Mouse (Mus musculus) hindbrain, embryonic 14.5 days (tissue): ENCODE measurements around the gene Smoc1. TPM values are rescaled to one million over a fixed set of nuclear protein-coding genes. Genes with fewer than 3 reads are reported as not detected.

Source experiments
- ATAC-seq: fragments of 200-750 bp; cut with Nextera tagmentation; 2 replicates; pipeline ENCODE4 v1.8.0; 2017; ENCODE audit warnings: moderate number of reproducible peaks, mild to moderate bottlenecking, moderate TSS enrichment, moderate library complexity; ENCODE audit not compliant: low FRiP score
- DNase-seq: peaks from one replicate; pipeline ENCODE4 v3.0.0-alpha.2; 2015; ENCODE audit warnings: low spot score
- H3K27ac ChIP-seq: fragments of 300-500 bp; sonication (generic); 2 replicates; pipeline ENCODE4 v1.5.1; 2014; ENCODE audit warnings: mild to moderate bottlenecking, moderate library complexity
- H3K27me3 ChIP-seq: fragments of 300-500 bp; sonication (generic); 2 replicates; pipeline ENCODE4 v1.6.1; 2014; ENCODE audit warnings: mild to moderate bottlenecking, low read length, mixed read lengths; ENCODE audit not compliant: control insufficient read depth, insufficient read depth
- H3K36me3 ChIP-seq: fragments of 300-500 bp; sonication (generic); replicated peaks from 2 replicates; pipeline ENCODE4 v1.6.1; 2014; ENCODE audit not compliant: control insufficient read depth, insufficient read depth
- H3K4me1 ChIP-seq: fragments of 300-500 bp; sonication (generic); replicated peaks from 2 replicates; pipeline ENCODE4 v1.6.1; 2014; ENCODE audit warnings: antibody characterized with exemption, low read length, mixed read lengths; ENCODE audit not compliant: control insufficient read depth, insufficient read depth
- H3K4me2 ChIP-seq: fragments of 300-500 bp; sonication (generic); replicated peaks from 2 replicates; pipeline ENCODE4 v1.6.1; 2014; ENCODE audit warnings: mild to moderate bottlenecking, moderate library complexity
- H3K4me3 ChIP-seq: fragments of 300-500 bp; sonication (generic); replicated peaks from 2 replicates; pipeline ENCODE4 v1.5.1; 2014; ENCODE audit warnings: mild to moderate bottlenecking, low read length
- H3K9ac ChIP-seq: fragments of 300-500 bp; sonication (generic); 2 replicates; pipeline ENCODE4 v1.6.1; 2014
- H3K9me3 ChIP-seq: fragments of 300-500 bp; sonication (generic); 2 replicates; pipeline ENCODE4 v1.6.1; 2016; ENCODE audit warnings: low read length; ENCODE audit not compliant: control insufficient read depth
- WGBS: fragments of 180-500 bp; shearing (Covaris S2); extraction: QIAGEN DNeasy Blood & Tissue Kit; methylation state at CpG from one replicate; pipeline ENCODE4 v1.1.7; 2014; 5-methylcytosine and 5-hydroxymethylcytosine counted together
- polyA plus RNA-seq: library from polyadenylated mRNA; unstranded; fragments of >200 nt; fragmentation: Nextera tagmentation; extraction: Ambion mirVana; gene quantifications from 2 replicates; pipeline ENCODE4 v1.2.1, GENCODE M21; 2014

The Smoc1 gene
- polyA plus RNA-seq, 1 experiment from 2014 or later: 23.8 TPM

DNA sequence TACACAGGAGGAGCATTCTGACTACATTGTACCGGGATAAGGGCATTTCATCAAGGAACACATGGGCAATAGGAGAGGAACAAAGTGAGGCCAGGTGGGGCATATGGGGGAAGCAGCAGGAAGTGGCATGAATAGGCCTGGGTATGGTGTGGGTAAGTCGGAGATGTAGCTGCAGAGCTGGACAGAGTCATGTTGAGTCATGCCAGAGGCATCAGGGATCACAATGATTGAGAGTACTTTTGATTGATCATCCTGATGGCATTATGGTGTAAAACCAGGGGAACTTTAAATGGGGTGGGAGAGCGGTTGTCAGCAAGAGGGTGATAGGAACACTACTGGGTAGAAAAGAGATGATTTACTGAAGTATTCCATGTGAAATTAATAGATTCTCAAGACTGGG, 146.4 kb downstream of the Smoc1 start:
- Histone ChIP-seq H3K4me3 (no peak overlapping the region), H3K36me3 (no peaks in the 10 kb centered on the region), H3K27ac (no peak overlapping the region), H3K27me3 (no peaks in the 10 kb centered on the region), H3K4me2 (no peak overlapping the region), H3K4me1 (0 out of 2 replicates have a peak, but pooled peaks cover 3% of the 10 kb centered on the region), H3K9me3 (no peaks in the 10 kb centered on the region), H3K9ac (no peak overlapping the region)
- ATAC-seq (no peak), DNase-seq (no peak)
- WGBS: 93% methylated on average over 3 of the region's 3 CpGs

DNA sequence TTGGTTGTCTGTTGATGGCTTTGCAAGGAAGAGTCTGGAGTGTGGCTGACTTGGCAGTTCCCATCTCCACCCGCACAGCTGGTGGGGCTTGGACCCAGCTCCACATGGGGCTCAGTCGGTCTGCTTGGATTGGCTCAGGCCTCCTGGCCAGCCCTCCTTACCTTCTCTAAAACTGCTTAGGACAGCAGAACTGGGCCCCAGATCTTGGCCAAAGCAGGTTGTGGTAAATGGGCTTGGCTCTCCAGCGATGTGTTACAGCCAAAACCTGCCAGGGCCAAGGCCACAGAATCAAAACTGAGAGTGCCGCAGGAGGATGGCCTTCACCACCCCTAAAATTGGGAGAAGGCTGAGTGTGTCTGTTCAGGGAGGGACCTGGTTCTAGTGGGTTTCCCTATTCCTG, 147.3 kb downstream of the Smoc1 start:
- H3K9ac ChIP-seq: no peak overlapping the region
- H3K36me3 ChIP-seq: no peaks in the 10 kb centered on the region
- H3K4me2 ChIP-seq: no peak overlapping the region
- 95% methylated on average over 4 of the region's 4 CpGs for WGBS
- no peak for DNase-seq
- H3K9me3 ChIP-seq: no peaks in the 10 kb centered on the region
- no peak overlapping the region for H3K27ac ChIP-seq
- no peaks in the 10 kb centered on the region for H3K27me3 ChIP-seq
- no peak for ATAC-seq
- 0 out of 2 replicates have a peak, but pooled peaks cover 3% of the 10 kb centered on the region for H3K4me1 ChIP-seq
- H3K4me3 ChIP-seq: no peak overlapping the region

DNA sequence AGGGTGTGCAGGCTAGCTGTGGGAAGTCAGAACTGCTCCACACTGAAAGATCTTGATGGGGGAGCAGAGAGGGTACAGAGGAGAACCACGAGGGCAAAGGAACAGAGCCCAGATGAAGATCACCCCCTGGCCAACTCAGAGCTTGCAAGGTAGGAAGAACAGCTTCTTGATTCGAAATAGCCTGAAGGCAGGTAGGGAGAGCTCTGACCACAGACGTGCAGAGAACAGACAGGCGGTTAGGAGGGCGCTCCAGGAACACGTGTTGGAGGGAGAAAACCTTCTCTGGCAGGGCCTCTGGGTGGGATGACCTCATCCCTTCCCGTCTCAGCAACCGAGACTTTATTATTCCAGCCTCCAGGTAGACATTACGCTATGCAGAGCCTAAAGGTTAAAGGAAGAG, 148.6 kb downstream of the Smoc1 start:
- H3K4me2 ChIP-seq: no peak overlapping the region
- ATAC-seq: no peak
- H3K36me3 ChIP-seq: no peaks in the 10 kb centered on the region
- no peaks in the 10 kb centered on the region for H3K27me3 ChIP-seq
- 0 out of 2 replicates have a peak, but pooled peaks cover 3% of the 10 kb centered on the region for H3K4me1 ChIP-seq
- no peak overlapping the region for H3K27ac ChIP-seq
- whole genome bisulfite sequencing: 69% methylated on average over 9 of the region's 9 CpGs
- H3K4me3 ChIP-seq: no peak overlapping the region
- H3K9ac ChIP-seq: no peak overlapping the region
- H3K9me3 ChIP-seq: no peaks in the 10 kb centered on the region
- no peak for DNase-seq

DNA sequence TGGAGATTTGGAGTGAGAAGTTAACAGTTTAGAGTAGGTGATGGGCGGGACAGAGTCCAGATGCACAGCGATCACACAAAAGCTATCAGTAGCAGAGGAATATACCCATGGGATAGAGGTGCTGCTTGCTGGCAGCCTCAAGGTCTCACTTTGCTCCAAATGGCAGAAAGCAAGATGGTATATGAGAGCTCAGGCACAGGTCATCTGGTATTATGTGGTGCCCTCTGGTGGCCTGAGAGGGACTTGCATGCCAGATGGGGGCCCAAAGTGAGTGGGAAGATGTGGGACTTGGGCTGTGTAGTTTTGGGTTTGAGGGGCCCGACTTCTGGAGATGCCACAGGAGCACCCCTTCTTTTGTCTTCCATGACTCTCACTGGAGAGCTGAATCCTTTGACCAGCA, 155.5 kb downstream of the Smoc1 start:
- H3K4me3 ChIP-seq: no peak overlapping the region
- no peaks in the 10 kb centered on the region for H3K9me3 ChIP-seq
- no peak overlapping the region for H3K4me2 ChIP-seq
- ATAC-seq (0 out of 2 replicates have a peak, but pooled peaks have one; percentile 40), DNase-seq (peak; percentile 72)
- no peaks in the 10 kb centered on the region for H3K36me3 ChIP-seq
- no peak overlapping the region for H3K27ac ChIP-seq
- H3K9ac ChIP-seq: no peak overlapping the region
- no peaks in the 10 kb centered on the region for H3K4me1 ChIP-seq
- WGBS: 60% methylated on average over 3 of the region's 3 CpGs
- no peaks in the 10 kb centered on the region for H3K27me3 ChIP-seq

DNA sequence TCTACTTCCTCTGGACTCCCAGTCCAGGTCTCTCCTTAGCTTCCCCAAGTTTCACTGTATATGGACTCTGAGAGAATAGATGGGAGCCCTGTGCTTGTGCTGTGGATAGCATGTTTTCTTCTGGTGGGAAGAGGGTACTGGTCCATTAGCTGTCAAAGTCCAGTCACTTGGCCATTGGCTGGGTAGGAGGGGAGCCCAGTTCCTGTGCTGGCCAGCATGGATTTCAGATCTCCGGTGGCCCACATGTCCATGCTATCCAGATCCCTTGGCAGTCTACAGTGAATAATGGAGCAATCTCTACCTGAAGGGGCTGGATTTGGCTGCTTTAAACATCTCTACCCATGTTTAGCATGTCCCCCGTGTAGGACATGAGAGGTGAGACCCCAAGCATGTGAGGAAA, 158.4 kb downstream of the Smoc1 start:
- Histone ChIP-seq H3K9me3 (no peaks in the 10 kb centered on the region), H3K4me2 (no peak overlapping the region), H3K36me3 (no peaks in the 10 kb centered on the region), H3K27me3 (no peaks in the 10 kb centered on the region), H3K4me3 (no peak overlapping the region), H3K4me1 (no peaks in the 10 kb centered on the region), H3K9ac (no peak overlapping the region), H3K27ac (no peak overlapping the region)
- no peak for DNase-seq
- ATAC-seq: no peak
- WGBS: 83% methylated on average over 2 of the region's 2 CpGs

DNA sequence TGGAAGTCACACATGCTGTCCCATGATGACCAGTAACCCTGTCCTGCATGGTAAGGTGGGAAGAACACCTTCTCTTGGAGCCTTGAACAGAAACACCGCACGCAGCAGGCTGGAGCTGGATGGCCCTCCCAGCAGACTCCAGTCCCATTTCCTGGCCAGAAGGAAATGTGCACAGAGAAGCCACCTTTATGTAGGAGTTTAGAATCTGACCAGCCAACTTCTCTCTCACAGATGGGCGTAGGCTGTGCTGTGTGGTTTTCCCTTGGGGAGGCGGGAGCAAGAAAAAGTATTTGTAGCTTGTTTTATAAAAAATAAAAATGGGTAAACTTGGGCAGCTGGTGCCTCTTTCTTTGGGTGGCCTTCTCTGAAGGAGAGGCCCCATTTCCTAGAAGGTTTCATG, 159.5 kb downstream of the Smoc1 start:
- 95% methylated on average over 4 of the region's 4 CpGs for WGBS

DNA sequence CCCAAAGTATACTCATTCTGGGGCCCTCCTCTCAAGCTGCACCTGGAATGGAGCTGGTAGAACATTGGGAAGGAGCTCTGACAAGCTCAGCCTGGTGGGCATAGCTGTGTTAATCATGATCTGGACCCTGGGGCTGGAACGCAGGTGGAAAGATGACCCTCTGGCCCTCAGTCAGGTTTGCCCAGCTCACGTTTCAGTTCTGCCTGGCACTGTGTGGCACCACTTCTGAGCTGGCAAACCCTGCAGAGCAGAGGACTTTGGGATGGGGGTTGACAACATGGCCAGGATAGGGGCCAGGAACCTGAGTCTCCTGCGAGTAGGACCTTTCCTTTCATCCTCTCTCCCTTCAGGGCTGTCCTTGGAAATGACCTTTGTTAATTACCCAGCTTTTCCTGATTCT, 160.1 kb downstream of the Smoc1 start:
- DNase-seq: no peak
- H3K4me2 ChIP-seq: no peak overlapping the region
- H3K4me3 ChIP-seq: no peak overlapping the region
- 91% methylated on average over 3 of the region's 3 CpGs for WGBS
- no peaks in the 10 kb centered on the region for H3K36me3 ChIP-seq
- no peaks in the 10 kb centered on the region for H3K4me1 ChIP-seq
- no peak overlapping the region for H3K27ac ChIP-seq
- H3K9ac ChIP-seq: no peak overlapping the region
- H3K27me3 ChIP-seq: no peaks in the 10 kb centered on the region
- no peak for ATAC-seq
- no peaks in the 10 kb centered on the region for H3K9me3 ChIP-seq

More for the DNA sequence above, 159.5 kb downstream of the Smoc1 start:
- ATAC-seq (no peak), DNase-seq (no peak)
- Histone ChIP-seq H3K27me3 (no peaks in the 10 kb centered on the region), H3K9me3 (no peaks in the 10 kb centered on the region), H3K4me2 (no peak overlapping the region), H3K36me3 (no peaks in the 10 kb centered on the region), H3K4me1 (no peaks in the 10 kb centered on the region), H3K9ac (no peak overlapping the region), H3K27ac (no peak overlapping the region), H3K4me3 (no peak overlapping the region)

DNA sequence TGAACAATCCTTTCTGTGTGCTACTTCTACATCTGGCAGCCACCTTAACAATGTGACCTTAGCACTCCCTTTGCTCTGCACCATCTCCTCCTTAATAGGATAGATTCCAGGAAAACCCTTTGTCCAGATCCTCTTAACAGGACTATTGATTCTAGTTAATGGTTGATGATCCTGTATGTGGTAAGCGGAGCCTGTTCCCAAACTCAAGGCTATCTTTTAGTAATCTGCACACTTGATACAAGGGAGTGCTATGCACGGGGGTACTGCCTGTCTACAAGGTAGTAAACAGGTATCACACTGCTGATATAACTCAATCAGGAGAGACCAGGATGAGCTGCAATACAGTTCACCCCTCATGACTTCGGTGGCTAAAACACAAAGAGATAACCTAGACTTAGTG, 161.8 kb downstream of the Smoc1 start:
- Histone ChIP-seq H3K27ac (no peak overlapping the region), H3K9ac (no peak overlapping the region), H3K4me3 (no peak overlapping the region), H3K9me3 (no peaks in the 10 kb centered on the region), H3K27me3 (no peaks in the 10 kb centered on the region), H3K36me3 (no peaks in the 10 kb centered on the region), H3K4me2 (no peak overlapping the region), H3K4me1 (no peaks in the 10 kb centered on the region)
- DNase-seq (no peak), ATAC-seq (no peak)
- WGBS: 82% methylated on average over 3 of the region's 3 CpGs

DNA sequence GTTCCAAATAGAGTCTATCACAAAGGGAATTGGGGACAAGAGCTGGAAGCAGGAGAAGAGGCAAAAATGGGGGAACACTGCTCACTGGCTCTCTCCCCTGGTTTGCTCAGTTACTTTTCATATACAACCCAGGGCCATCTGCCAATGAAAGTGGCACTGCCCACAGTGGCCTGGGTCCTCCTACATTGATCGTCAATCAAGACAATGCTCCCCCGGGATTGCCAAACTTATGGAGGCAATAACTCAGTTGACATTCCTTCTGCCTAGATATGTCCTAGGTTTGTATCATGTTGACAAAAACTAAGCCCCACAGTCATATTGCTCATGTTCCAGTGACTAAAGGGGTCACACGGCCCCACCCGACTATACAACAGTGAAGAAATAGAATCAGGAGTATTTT, 162.4 kb downstream of the Smoc1 start:
- no peak for ATAC-seq
- DNase-seq: no peak
- Histone ChIP-seq H3K4me1 (no peaks in the 10 kb centered on the region), H3K27ac (no peak overlapping the region), H3K4me3 (no peak overlapping the region), H3K36me3 (no peaks in the 10 kb centered on the region), H3K27me3 (no peaks in the 10 kb centered on the region), H3K9ac (no peak overlapping the region), H3K4me2 (no peak overlapping the region), H3K9me3 (no peaks in the 10 kb centered on the region)
- 92% methylated on average over 4 of the region's 4 CpGs for WGBS

DNA sequence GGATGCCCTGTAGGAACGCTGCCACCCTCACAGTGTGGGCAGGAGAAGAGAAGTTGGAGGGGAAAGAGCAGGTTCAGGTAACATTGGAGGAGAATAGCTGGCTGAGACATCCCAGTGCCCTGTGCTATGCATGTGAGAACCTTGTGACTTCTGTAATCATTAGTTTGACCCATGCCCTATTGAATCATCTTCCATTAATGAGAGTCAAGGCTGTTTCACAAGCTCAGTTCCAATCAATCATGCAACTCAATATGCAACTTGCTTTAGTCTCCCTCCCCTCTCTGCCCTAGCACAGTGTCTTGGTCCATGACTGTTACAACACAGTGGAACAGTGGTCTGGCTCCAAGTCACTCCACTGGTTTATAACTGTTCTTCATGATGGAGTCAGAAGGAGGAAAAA, 163.0 kb downstream of the Smoc1 start:
- Histone ChIP-seq H3K9me3 (no peaks in the 10 kb centered on the region), H3K27me3 (no peaks in the 10 kb centered on the region), H3K36me3 (no peaks in the 10 kb centered on the region), H3K4me3 (no peak overlapping the region), H3K9ac (no peak overlapping the region), H3K4me1 (no peaks in the 10 kb centered on the region), H3K27ac (no peak overlapping the region), H3K4me2 (no peak overlapping the region)
- ATAC-seq (no peak), DNase-seq (no peak)
- 95% methylated on average over 1 of the region's 1 CpGs for WGBS
